Mouse (Mus musculus): Measurements from ENCODE around the gene Olfr95.

DNA sequence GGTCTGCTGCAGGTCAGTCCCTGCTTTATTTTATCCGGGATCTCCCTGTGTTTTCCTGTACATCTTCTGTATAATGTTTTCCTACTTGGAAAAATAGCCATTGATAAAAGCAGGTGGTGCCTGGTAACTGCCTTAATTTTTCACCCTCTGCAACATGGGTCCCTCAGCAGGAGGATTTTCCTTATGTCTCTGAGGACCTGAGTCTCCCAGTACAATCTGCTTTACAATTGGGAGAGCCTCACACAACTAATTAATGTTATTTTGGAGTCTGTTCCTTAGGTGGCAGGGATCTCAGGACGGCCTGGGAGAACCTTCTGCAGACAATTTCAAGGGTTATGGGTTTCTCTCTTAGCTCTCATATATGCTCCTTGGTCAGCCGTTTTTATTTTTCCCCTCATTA is at the start of gene Olfr95:
- TF ChIP-seq FLI1 (IDR thresholded peaks at IDR 0.05; ENCODE audit: low read length) (no peak), GATA1 (IDR thresholded peaks at IDR 0.05; ENCODE audit: borderline replicate concordance, low read length) (no peak)

Data from megakaryocyte, embryonic 14.5 days (primary cell).